Mouse (Mus musculus) left cerebral cortex, postnatal 36 days (tissue): Measurements from ENCODE around the gene Krtap4-7. TPM values are rescaled to one million over a fixed set of nuclear protein-coding genes. Genes with fewer than 3 reads are reported as not detected.
"Not testable (repeated sequence)": the region's sequence is repeated elsewhere in the genome, so short reads cannot be mapped to it uniquely, and the experiment has no call there.

Source experiments
- DNase-seq, 2 experiments: peaks; one replicate each; pipeline ENCODE4 v3.0.0; 2021 to 2022; ENCODE audit warnings: low spot score in 2 of 2, mixed read lengths in 1 of 2
- intact Hi-C: fragments of 180-260 bp; cut with DNase I; formaldehyde crosslinking; loops from one replicate; pipeline ENCODE4 v1.15.1; 2025
- total RNA-seq, 2 experiments: library from RNA; stranded (reverse); gene quantifications; 2 replicates each; pipeline ENCODE4 v1.2.3; 2021

Krtap4-7 gene
- total RNA-seq, 2 experiments from 2014 or later, result not detected

- DNase-seq, intact Hi-C loops: not testable (repeated sequence)
These were observed 33.8 kb downstream of the Krtap4-7 start, which contains the start of gene Gm11937 for GRCm38 (mm10) chr11:99610089-99610488. Gene Gm11937, minus strand, starts transcription at chr11:99610189.

- intact Hi-C loops, result no loop called here
- peak; percentile 40 to 42 for DNase-seq
These were observed 34.8 kb downstream of the Krtap4-7 start for GRCm38 (mm10) chr11:99609126-99609525.

- intact Hi-C loops, DNase-seq: not testable (repeated sequence)
These were observed 40.7 kb downstream of the Krtap4-7 start, which contains the start of gene Gm11938 for GRCm38 (mm10) chr11:99603208-99603607. Gene Gm11938, minus strand, starts transcription at chr11:99603308.

GRCm38 (mm10) chr11:99597742-99598141, 46.1 kb downstream of the Krtap4-7 start, which contains the start of gene Krtap9-3:
Gene Krtap9-3, minus strand, starts transcription at chr11:99598105.
- DNase-seq, result not testable (repeated sequence)

More at GRCm38 (mm10) chr11:99597742-99598141, 46.1 kb downstream of the Krtap4-7 start, which contains the start of gene Krtap9-3:
- intact Hi-C loops, result not testable (repeated sequence)

Other genes with a start within 250 kb of the Krtap4-7 start
- gene Krt12, start 221.8 kb downstream of the Krtap4-7 start, total RNA-seq, result 10 to 100 TPM in 1 of 2 experiments, 1 to 10 TPM in 1; 9.4 to 13.4 TPM
- gene Krt20, start 205.9 kb downstream of the Krtap4-7 start, total RNA-seq, result not detected
- not detected for gene Krt23, start 151.0 kb downstream of the Krtap4-7 start, total RNA-seq
- gene Krt39, start 122.8 kb downstream of the Krtap4-7 start, total RNA-seq, result not detected
- not detected for gene Krt40, start 100.9 kb downstream of the Krtap4-7 start, total RNA-seq
- gene Krtap3-3, start 93.2 kb downstream of the Krtap4-7 start, total RNA-seq, result not detected
- not detected for gene Krtap3-2, start 87.2 kb downstream of the Krtap4-7 start, total RNA-seq
- gene Gm11939, start 84.6 kb downstream of the Krtap4-7 start, total RNA-seq, result not detected
- gene Krtap3-1, start 77.5 kb downstream of the Krtap4-7 start, total RNA-seq, result not detected
- gene Krtap1-5, start 63.1 kb downstream of the Krtap4-7 start, total RNA-seq, result not detected
- not detected for gene Krtap1-4, start 60.4 kb downstream of the Krtap4-7 start, total RNA-seq
- gene Krtap1-3, start 52.8 kb downstream of the Krtap4-7 start, total RNA-seq, result not detected
- not detected for gene Krtap9-3, start 46.0 kb downstream of the Krtap4-7 start, total RNA-seq
- gene Gm11938, start 40.8 kb downstream of the Krtap4-7 start, total RNA-seq, result not detected
- gene Gm11937, start 33.9 kb downstream of the Krtap4-7 start, total RNA-seq, result not detected
- gene Krtap2-4, start 29.2 kb downstream of the Krtap4-7 start, total RNA-seq, result not detected
- gene Gm11562, start 23.7 kb downstream of the Krtap4-7 start, total RNA-seq, result not detected
- not detected for gene Krtap4-1, start 15.9 kb downstream of the Krtap4-7 start, total RNA-seq
- gene Krtap4-2, start 9.0 kb downstream of the Krtap4-7 start, total RNA-seq, result not detected
- gene Gm11555, start 6.1 kb upstream of the Krtap4-7 start, total RNA-seq, result not detected
- gene Gm11563, start 14.9 kb upstream of the Krtap4-7 start, total RNA-seq, result not detected
- not detected for gene Krtap4-6, start 21.9 kb upstream of the Krtap4-7 start, total RNA-seq
- gene Gm14190, start 46.7 kb upstream of the Krtap4-7 start, total RNA-seq, result not detected
- not detected for gene Gm14180, start 90.2 kb upstream of the Krtap4-7 start, total RNA-seq
- gene Gm11595, start 128.8 kb upstream of the Krtap4-7 start, total RNA-seq, result not detected
- not detected for gene Krtap4-8, start 136.6 kb upstream of the Krtap4-7 start, total RNA-seq
- not detected for gene Krtap4-9, start 141.1 kb upstream of the Krtap4-7 start, total RNA-seq
- not detected for gene Gm11596, start 149.4 kb upstream of the Krtap4-7 start, total RNA-seq
- not detected for gene Gm11569, start 154.8 kb upstream of the Krtap4-7 start, total RNA-seq
- not detected for gene Gm11554, start 160.4 kb upstream of the Krtap4-7 start, total RNA-seq
- gene Krtap4-13, start 165.8 kb upstream of the Krtap4-7 start, total RNA-seq, result not detected
- not detected for gene Gm11564, start 171.6 kb upstream of the Krtap4-7 start, total RNA-seq
- not detected for gene 2300003K06Rik, start 194.0 kb upstream of the Krtap4-7 start, total RNA-seq
- gene Krtap4-16, start 207.5 kb upstream of the Krtap4-7 start, total RNA-seq, result not detected
- not detected for gene Gm11568, start 213.8 kb upstream of the Krtap4-7 start, total RNA-seq
- gene Gm11559, start 220.4 kb upstream of the Krtap4-7 start, total RNA-seq, result not detected
- gene Krtap9-1, start 229.3 kb upstream of the Krtap4-7 start, total RNA-seq, result not detected
- gene Gm11567, start 235.1 kb upstream of the Krtap4-7 start, total RNA-seq, result not detected